Mouse (Mus musculus): ENCODE measurements around the gene Olfr573-ps1. TPM values are rescaled to one million over a fixed set of nuclear protein-coding genes. Genes with fewer than 3 reads are reported as not detected.

Gene Olfr573-ps1
- polyA plus RNA-seq (2017; shearing (Covaris generic)), result under 1 TPM in 1 of 2 experiments, not detected in 1; 0.86 TPM

DNA sequence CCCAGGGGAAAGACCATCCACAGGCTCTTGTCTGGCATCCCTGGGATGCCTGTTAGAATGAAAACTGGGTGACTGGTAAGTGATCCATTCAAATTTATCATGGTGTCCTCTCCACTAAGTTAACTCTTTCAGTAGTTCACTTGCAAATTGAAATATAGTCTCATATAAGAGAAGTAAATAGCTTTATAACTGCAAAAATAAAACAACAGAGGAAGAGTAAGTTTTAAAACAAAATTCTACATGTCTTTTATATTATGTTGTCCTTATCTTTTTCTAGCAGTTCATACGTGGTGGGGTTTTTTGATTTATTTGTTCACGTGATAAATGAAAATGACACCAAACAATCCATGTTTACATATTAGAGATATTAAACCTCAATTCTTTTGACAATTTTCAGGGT is at the start of gene Olfr573-ps1:
TSS of gene Olfr573-ps1 (minus strand) at position 101 of the 400 bp plus-strand sequence.

DNA sequence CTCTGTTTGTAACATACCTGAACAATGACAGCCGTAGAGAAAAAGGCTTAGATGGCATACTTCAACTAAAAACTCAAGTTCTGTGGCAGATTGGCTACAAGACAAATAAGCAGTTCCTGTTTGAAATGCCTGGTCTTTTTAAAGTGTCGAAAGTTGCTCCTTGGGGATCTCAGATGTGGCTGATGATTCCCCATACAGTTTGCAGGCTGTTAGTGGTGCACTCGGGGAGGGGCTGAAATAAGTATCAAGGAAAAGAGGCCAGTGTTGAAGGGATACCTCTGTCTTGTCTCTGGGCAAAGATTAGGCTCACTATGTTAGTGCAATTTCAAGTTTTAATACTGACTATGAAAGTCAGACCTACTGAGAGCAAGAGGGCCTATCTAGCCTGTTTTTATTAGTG is 46.8 kb upstream of the Olfr573-ps1 start, which contains the start of gene Olfr578:
TSS of gene Olfr578 (minus strand) at position 101 of the 400 bp plus-strand sequence.

DNA sequence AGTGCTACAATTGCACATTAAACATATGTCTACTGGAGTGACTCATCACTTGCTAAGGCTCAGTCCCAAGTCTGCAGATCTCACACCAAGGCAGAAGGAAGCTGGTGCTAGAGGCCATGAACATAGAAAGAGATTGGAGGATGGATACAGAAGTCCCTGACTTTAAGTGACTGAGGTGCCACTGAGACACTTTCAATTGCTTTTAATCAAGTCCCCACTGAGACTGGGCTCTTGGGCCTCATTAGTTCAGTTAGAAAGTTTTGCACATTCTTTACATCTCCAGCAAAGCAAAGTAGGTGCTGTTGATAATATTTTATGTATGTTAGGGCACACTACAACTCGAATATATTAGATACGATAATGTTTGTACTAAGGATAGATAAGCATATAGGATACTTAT is 33.5 kb upstream of the Olfr573-ps1 start, which contains the start of gene Olfr577:
TSS of gene Olfr577 (minus strand) at position 101 of the 400 bp plus-strand sequence.

DNA sequence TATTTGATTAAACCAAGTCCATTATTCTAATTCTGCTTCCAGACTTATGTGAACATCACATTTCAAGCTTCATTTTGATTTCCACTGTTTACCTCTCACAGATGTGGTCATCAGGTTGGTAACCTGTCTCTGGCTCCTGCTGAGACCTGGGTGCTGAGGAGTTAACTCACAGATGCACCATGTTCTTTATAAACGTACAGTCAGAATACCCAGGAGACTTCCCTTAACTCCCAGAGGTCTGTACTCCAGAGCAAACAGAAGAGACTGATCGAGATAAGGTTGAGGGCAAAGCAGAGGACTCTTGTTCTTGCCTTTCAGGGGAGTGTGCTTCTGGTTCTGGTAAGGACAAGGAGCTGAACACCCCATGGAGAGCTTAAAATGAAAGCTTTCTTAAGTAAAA is 20.0 kb upstream of the Olfr573-ps1 start, which contains the start of gene Olfr576:
TSS of gene Olfr576 (plus strand) at position 301 of the 400 bp plus-strand sequence.

DNA sequence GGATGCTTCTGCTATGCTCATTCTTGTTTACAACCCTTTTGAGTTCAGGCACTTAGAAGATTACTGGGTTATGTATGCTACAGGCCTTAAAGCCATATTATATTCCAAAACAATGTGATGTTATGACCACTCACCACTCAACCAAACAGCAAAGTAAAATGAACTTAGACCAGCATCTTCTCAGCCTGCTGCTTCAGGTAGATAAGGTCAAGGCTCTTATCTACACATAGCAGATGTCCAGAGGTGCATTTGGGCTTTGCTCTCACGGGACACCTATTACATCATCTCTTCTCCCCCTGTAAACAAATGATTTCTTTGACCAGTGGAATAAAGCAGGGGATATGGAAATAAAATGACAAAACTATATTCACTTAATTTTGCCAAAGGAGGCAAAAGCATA is 16.2 kb upstream of the Olfr573-ps1 start, which contains the start of gene Olfr575:
TSS of gene Olfr575 (minus strand) at position 183 of the 400 bp plus-strand sequence.

DNA sequence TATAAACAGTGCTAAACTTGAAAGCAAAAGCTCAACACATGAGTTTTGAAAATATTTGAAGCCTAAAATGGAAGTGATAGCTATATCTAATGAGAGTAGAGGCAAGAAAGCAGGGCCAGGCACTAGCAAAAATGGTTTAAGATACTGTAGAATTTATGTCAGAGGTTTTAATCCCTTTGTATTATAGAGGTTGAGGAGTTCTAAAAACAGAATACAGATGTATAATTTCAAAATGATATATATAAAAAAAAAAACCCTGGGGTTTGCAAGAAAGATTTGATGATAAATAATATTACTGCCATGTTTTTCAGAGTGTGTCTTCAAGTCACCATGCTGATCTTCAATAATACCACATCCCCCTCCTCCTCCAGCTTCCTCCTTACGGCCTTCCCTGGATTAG is 5.8 kb upstream of the Olfr573-ps1 start, which contains the start of gene Olfr574:
TSS of gene Olfr574 (plus strand) at position 301 of the 400 bp plus-strand sequence.

DNA sequence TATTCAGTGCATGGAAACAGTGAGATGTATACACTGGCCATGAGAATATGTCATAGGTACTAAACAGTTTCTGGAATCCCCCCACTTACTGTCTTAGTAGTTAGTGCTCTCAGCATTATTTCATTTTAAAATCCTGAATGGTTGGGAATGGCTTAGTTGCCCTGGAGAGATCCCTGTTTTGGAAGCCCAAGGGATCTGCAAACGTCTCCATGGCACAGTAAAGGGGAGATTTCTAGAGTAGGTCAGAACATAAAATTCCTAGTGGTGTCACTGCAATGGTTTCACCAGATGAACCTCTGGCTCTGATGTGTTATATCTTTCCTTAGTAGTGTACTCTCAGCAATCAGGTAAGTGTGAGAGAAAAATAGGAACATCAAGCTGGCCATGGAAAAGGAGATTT is 18.3 kb downstream of the Olfr573-ps1 start, which contains the start of gene Olfr572:
TSS of gene Olfr572 (plus strand) at position 301 of the 400 bp plus-strand sequence.

DNA sequence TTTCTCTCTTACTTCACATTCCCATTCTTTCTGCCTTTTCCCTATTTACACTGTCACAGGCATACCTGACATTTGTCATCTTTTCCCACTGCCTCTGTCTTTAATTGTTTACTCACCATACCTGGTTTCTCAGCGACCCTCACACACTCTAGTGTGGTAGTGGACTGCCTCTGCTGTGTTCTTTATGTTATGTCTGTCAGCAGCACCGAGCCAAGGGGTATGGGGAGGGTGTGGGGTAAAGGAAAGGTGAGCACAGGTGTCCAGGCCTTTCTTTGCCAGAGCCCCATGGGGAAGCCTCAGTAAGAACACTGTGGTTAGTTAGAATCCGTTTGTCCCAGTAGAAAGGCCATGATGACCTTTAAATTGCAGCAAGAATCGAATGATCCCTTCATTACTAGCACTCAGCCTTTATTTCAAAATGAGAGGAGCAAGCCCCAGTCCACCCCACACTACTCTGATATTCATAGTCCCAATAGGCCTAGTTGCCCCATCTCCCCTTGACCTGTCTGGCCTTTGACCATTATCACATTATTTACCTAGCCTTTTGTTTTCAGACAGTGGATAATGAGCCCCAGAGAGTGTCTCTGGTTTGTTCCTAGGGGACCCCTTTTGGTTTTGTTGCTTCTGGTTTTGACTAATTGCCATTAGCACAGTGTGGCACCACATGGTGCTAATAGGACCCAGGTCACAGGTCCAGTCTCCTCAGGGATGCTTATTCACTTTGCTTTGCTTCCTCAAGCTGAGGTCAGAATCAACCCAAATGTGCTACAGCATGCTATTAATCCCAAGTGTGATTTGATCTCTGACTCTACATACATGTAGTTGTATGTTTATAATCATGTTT is 25.1 kb downstream of the Olfr573-ps1 start, which contains the start of gene Olfr571:
TSS of gene Olfr571 (minus strand) at position 505 of the 844 bp plus-strand sequence.

Other genes with a start within 250 kb of the Olfr573-ps1 start
- not detected for gene Olfr557, start 246.7 kb downstream of the Olfr573-ps1 start, polyA plus RNA-seq (2017; shearing (Covaris generic))
- gene Olfr558, start 240.4 kb downstream of the Olfr573-ps1 start, polyA plus RNA-seq (2017; shearing (Covaris generic)), result not detected
- gene Olfr33, start 223.5 kb downstream of the Olfr573-ps1 start, polyA plus RNA-seq (2017; shearing (Covaris generic)), result not detected
- gene Olfr559, start 215.1 kb downstream of the Olfr573-ps1 start, polyA plus RNA-seq (2017; shearing (Covaris generic)), result not detected
- not detected for gene Olfr560, start 183.2 kb downstream of the Olfr573-ps1 start, polyA plus RNA-seq (2017; shearing (Covaris generic))
- gene Olfr78, start 183.1 kb downstream of the Olfr573-ps1 start, polyA plus RNA-seq (2017; shearing (Covaris generic)), result under 1 TPM in 1 of 2 experiments, not detected in 1; 0.14 TPM
- not detected for gene Olfr561, start 171.4 kb downstream of the Olfr573-ps1 start, polyA plus RNA-seq (2017; shearing (Covaris generic))
- not detected for gene Olfr564, start 139.1 kb downstream of the Olfr573-ps1 start, polyA plus RNA-seq (2017; shearing (Covaris generic))
- not detected for gene Olfr566, start 83.8 kb downstream of the Olfr573-ps1 start, polyA plus RNA-seq (2017; shearing (Covaris generic))
- under 1 TPM in 1 of 2 experiments, not detected in 1; 0.29 TPM for gene Olfr568, start 65.5 kb downstream of the Olfr573-ps1 start, polyA plus RNA-seq (2017; shearing (Covaris generic))
- gene Olfr569, start 51.7 kb downstream of the Olfr573-ps1 start, polyA plus RNA-seq (2017; shearing (Covaris generic)), result under 1 TPM in 1 of 2 experiments, not detected in 1; 0.42 TPM
- gene Olfr570, start 48.0 kb downstream of the Olfr573-ps1 start, polyA plus RNA-seq (2017; shearing (Covaris generic)), result under 1 TPM in 1 of 2 experiments, not detected in 1; 0.12 TPM
- gene Olfr571, start 25.0 kb downstream of the Olfr573-ps1 start, polyA plus RNA-seq (2017; shearing (Covaris generic)), result not detected
- not detected for gene Olfr572, start 18.2 kb downstream of the Olfr573-ps1 start, polyA plus RNA-seq (2017; shearing (Covaris generic))
- not detected for gene Olfr574, start 5.9 kb upstream of the Olfr573-ps1 start, polyA plus RNA-seq (2017; shearing (Covaris generic))
- gene Olfr575, start 16.2 kb upstream of the Olfr573-ps1 start, polyA plus RNA-seq (2017; shearing (Covaris generic)), result not detected
- gene Olfr576, start 20.1 kb upstream of the Olfr573-ps1 start, polyA plus RNA-seq (2017; shearing (Covaris generic)), result under 1 TPM in 1 of 2 experiments, not detected in 1; 0.25 TPM
- under 1 TPM in 1 of 2 experiments, not detected in 1; 0.12 TPM for gene Olfr577, start 33.4 kb upstream of the Olfr573-ps1 start, polyA plus RNA-seq (2017; shearing (Covaris generic))
- not detected for gene Olfr578, start 46.7 kb upstream of the Olfr573-ps1 start, polyA plus RNA-seq (2017; shearing (Covaris generic))
- gene Olfr582, start 95.4 kb upstream of the Olfr573-ps1 start, polyA plus RNA-seq (2017; shearing (Covaris generic)), result not detected
- gene Olfr583, start 108.7 kb upstream of the Olfr573-ps1 start, polyA plus RNA-seq (2017; shearing (Covaris generic)), result not detected
- under 1 TPM in 1 of 2 experiments, not detected in 1; 0.41 TPM for gene Olfr584, start 139.3 kb upstream of the Olfr573-ps1 start, polyA plus RNA-seq (2017; shearing (Covaris generic))
- gene Olfr585, start 155.1 kb upstream of the Olfr573-ps1 start, polyA plus RNA-seq (2017; shearing (Covaris generic)), result not detected
- not detected for gene Olfr586, start 183.1 kb upstream of the Olfr573-ps1 start, polyA plus RNA-seq (2017; shearing (Covaris generic))
- gene Olfr588-ps1, start 198.3 kb upstream of the Olfr573-ps1 start, polyA plus RNA-seq (2017; shearing (Covaris generic)), result under 1 TPM in 1 of 2 experiments, not detected in 1; 0.04 TPM
- not detected for gene Olfr589, start 213.8 kb upstream of the Olfr573-ps1 start, polyA plus RNA-seq (2017; shearing (Covaris generic))
- gene Olfr591, start 235.8 kb upstream of the Olfr573-ps1 start, polyA plus RNA-seq (2017; shearing (Covaris generic)), result not detected
- gene Olfr592, start 242.2 kb upstream of the Olfr573-ps1 start, polyA plus RNA-seq (2017; shearing (Covaris generic)), result under 1 TPM in 1 of 2 experiments, not detected in 1; 0.05 TPM